Mouse (Mus musculus): Measurements from ENCODE around the gene Antxr1. TPM values are rescaled to one million over a fixed set of nuclear protein-coding genes. Genes with fewer than 3 reads are reported as not detected.

Antxr1 gene
- polyA plus RNA-seq, 1 experiment, result 6.6 TPM

GRCm38 (mm10) chr6:87316966-87317365 lies 18.7 kb downstream of the Antxr1 start:
- no peak overlapping the region; the same call in 1 of the 2 replicates for H3K27ac ChIP-seq (replicated peaks; ENCODE audit: low read depth, low read length)
- H3K4me1 ChIP-seq (ENCODE audit: control insufficient read depth, insufficient read depth, insufficient read length, low read length), result no peaks in the 10 kb centered on the region
- no peak overlapping the region for H3K4me3 ChIP-seq (ENCODE audit: insufficient read depth, low read depth, low read length)

GRCm38 (mm10) chr6:87312761-87313160 lies 22.9 kb downstream of the Antxr1 start:
- Histone ChIP-seq H3K27ac (replicated peaks; ENCODE audit: low read depth, low read length) (no peak overlapping the region), H3K4me1 (ENCODE audit: control insufficient read depth, insufficient read depth, insufficient read length, low read length) (no peaks in the 10 kb centered on the region), H3K4me3 (ENCODE audit: insufficient read depth, low read depth, low read length) (no peak overlapping the region)

DNA sequence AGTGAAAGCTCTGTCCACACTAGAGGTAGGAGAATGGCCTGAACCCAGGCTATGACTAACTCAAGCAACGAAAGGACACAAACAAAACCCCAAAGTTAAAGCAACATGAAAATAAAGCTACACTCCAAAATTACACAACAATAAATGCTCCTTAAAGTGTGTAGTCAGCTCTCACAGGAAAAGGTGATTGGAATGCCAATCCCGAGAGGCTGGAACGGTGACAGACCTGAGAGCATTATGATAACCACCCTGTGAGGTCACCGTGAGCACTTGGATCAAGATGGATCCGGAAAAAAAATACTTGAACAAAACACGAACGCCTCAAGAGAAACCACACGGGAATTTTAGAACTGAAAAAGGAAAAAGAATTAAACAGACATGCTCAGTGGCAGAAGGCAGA lies 31.1 kb downstream of the Antxr1 start:
- Histone ChIP-seq H3K4me3 (ENCODE audit: insufficient read depth, low read depth, low read length) (no peak overlapping the region), H3K4me1 (ENCODE audit: control insufficient read depth, insufficient read depth, insufficient read length, low read length) (no peaks in the 10 kb centered on the region; the same call in 1 of the 2 replicates), H3K27ac (replicated peaks; ENCODE audit: low read depth, low read length) (no peak overlapping the region)

DNA sequence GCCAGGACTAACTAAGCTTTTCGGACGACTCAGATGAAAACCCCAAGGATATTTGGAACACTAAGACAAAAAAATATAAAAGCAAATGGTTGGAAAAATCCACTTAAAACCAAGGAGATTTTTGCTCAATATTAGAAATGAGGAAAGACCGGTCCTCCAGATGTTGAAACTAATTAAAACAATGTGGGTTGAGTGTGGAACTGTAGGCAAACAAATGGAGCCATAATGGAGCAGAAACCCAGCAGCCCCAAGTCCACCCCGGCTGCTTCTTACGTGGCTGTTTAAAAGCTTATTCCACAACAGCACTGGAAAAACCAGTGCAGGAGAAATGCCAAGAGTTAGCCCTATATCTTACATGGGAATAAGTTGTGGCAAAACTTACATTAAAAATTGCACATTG lies 32.9 kb downstream of the Antxr1 start:
- Histone ChIP-seq H3K4me1 (ENCODE audit: control insufficient read depth, insufficient read depth, insufficient read length, low read length) (no peaks in the 10 kb centered on the region; the same call in 1 of the 2 replicates), H3K4me3 (ENCODE audit: insufficient read depth, low read depth, low read length) (no peak overlapping the region), H3K27ac (replicated peaks; ENCODE audit: low read depth, low read length) (no peak overlapping the region)

DNA sequence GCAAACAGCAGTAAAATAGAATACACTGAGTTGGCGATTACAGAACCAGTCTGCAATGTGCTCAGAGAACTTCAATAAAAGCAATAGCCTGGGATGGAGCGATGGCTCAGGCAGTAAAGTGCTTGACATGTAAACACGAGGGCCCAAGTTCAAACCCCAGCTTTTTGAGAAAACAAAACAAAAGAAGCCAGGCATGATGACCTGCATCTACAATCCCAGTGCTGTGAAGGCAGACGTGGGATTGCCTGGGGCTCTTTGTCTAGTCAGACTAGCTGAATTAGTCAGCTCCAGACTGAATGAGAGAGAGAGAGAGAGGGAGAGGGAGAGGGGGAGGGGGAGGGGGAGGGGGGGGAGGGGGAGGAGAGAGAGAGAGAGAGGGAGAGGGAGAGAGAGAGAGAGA lies 33.6 kb downstream of the Antxr1 start:
- Histone ChIP-seq H3K4me3 (ENCODE audit: insufficient read depth, low read depth, low read length) (no peak overlapping the region), H3K27ac (replicated peaks; ENCODE audit: low read depth, low read length) (no peak overlapping the region), H3K4me1 (ENCODE audit: control insufficient read depth, insufficient read depth, insufficient read length, low read length) (no peaks in the 10 kb centered on the region; the same call in 1 of the 2 replicates)

DNA sequence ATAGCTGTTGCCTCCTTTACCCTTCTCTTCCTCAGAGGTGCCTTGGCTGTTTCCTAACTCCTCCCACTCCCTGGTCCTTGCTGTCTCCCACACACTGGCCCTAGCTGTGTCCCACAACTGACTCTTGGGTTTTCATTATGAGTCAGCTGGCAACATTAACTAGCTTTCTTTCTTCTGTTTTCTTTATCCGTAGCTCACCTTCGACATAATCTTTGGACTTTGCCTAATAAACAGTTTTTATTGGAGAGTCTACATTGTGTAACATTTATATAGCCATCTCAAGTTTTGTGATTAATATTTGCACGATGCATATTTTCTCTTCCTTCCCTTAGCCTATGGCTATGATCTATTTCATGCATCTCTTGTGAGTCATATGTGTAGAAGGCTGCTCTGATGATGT lies 40.7 kb downstream of the Antxr1 start:
- H3K27ac ChIP-seq (replicated peaks; ENCODE audit: low read depth, low read length), result no peak overlapping the region

DNA sequence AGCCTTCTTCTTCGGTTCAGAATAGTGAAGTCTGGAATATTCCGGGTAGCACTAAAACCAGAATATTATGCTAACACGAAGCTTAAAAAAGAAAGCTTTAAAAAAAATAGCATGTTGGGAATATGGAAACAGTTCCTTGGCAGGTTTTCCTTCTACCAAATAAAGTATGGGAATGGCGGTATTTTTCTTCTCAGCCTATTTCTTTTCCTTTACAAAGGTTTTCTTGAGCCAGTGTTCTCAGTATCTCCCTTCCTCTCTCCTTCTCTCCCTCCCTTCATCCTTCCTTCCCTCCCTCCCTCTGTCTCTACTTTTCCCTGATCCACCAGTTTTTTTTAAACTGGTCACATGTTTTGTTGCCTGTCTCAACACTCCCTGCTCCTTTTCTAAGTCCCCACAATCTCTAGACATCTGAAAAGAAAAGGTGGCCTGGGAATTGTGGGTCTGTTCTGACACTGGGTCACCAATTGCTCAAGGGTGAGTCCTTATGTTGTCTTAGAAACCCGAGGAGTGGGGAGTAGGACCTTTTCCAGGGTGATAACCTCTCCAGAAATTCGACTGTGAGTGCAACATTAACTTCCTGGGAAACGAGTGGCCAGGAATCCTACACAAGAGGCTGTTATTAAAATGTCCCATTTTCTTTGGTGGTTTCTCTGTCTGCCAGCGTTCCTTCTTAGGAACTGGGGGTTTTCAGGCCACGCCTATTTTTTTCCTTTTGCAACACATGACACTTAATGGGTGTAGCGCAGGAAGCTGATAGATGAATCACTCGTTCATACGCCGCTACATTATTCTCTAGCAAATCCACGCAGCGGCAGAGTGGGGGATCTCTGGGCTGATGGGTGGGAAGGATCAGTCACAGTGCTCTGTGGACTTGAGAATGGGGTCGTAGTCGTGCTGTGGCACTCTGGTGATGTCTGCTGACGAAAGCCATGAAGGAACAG lies 42.4 kb downstream of the Antxr1 start:
- Histone ChIP-seq H3K4me1 (ENCODE audit: control insufficient read depth, insufficient read depth, insufficient read length, low read length) (no peaks in the 10 kb centered on the region), H3K27ac (replicated peaks; ENCODE audit: low read depth, low read length) (no peak overlapping the region), H3K4me3 (ENCODE audit: insufficient read depth, low read depth, low read length) (no peak overlapping the region)

More for the DNA sequence above, 40.7 kb downstream of the Antxr1 start:
- Histone ChIP-seq H3K4me1 (ENCODE audit: control insufficient read depth, insufficient read depth, insufficient read length, low read length) (no peaks in the 10 kb centered on the region), H3K4me3 (ENCODE audit: insufficient read depth, low read depth, low read length) (no peak overlapping the region)

GRCm38 (mm10) chr6:87287251-87287650 lies 48.4 kb downstream of the Antxr1 start:
- Histone ChIP-seq H3K4me3 (ENCODE audit: insufficient read depth, low read depth, low read length) (no peak overlapping the region), H3K27ac (replicated peaks; ENCODE audit: low read depth, low read length) (no peak overlapping the region), H3K4me1 (ENCODE audit: control insufficient read depth, insufficient read depth, insufficient read length, low read length) (no peaks in the 10 kb centered on the region)

- Histone ChIP-seq H3K4me3 (ENCODE audit: insufficient read depth, low read depth, low read length) (no peak overlapping the region), H3K27ac (replicated peaks; ENCODE audit: low read depth, low read length) (no peak overlapping the region), H3K4me1 (ENCODE audit: control insufficient read depth, insufficient read depth, insufficient read length, low read length) (no peaks in the 10 kb centered on the region)
Observed at GRCm38 (mm10) chr6:87285365-87285749, 50.3 kb downstream of the Antxr1 start.

DNA sequence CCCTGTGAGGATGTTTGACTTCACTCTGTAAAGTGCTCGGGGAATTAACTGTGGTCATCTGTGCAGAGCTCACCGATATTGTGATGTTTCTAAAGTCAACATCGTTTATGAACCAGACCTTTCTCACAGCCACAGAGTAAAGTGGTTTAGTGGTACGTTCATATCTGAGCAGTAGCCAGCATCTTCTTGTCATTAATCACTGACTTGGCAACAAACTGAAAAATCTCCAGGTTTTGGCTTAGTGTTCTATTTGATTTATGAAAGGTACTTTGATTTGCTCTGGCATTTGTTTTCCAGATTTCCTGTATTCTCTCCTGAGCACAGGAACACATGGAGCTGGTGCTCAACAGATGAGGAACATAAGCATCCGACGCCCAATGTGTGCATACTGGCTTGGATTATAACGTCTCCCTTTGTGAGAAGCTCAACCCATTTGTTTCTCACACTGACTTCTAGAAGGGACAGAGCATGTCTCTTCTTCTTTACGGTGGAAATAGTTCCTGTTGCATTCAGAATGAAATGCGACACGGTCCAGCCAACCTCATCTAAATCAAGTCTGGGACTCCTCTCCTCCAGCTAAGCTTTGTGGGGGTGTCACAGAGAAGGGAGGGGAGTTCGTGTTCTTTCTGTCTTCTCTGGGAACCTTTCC lies 50.8 kb downstream of the Antxr1 start:
- Histone ChIP-seq H3K27ac (replicated peaks; ENCODE audit: low read depth, low read length) (no peak overlapping the region), H3K4me1 (ENCODE audit: control insufficient read depth, insufficient read depth, insufficient read length, low read length) (no peaks in the 10 kb centered on the region), H3K4me3 (ENCODE audit: insufficient read depth, low read depth, low read length) (no peak overlapping the region)

DNA sequence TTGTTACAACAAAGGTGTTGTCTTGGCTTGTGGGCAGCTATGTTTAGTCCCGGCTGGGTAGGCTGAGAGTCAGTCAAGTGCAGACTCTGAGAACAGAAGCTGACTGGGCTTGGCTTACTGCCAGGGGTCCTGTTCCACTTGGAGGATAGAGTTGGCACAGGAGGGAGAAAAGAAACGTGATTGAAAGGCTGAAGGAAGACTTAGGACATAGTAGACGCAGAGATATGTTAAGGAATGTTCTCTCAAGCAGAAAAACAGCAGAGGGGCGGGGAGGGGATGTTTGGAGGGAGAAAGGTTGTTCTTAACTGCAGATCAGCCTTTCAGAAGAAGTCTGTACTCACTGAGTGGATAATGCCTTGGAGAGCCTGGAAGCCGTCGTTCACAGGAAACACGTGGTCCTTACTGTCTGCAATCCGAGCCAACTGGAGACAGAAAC lies 53.3 kb downstream of the Antxr1 start:
- no peaks in the 10 kb centered on the region for H3K4me1 ChIP-seq (ENCODE audit: control insufficient read depth, insufficient read depth, insufficient read length, low read length)
- no peak overlapping the region for H3K27ac ChIP-seq (replicated peaks; ENCODE audit: low read depth, low read length)
- H3K4me3 ChIP-seq (ENCODE audit: insufficient read depth, low read depth, low read length), result no peak overlapping the region

DNA sequence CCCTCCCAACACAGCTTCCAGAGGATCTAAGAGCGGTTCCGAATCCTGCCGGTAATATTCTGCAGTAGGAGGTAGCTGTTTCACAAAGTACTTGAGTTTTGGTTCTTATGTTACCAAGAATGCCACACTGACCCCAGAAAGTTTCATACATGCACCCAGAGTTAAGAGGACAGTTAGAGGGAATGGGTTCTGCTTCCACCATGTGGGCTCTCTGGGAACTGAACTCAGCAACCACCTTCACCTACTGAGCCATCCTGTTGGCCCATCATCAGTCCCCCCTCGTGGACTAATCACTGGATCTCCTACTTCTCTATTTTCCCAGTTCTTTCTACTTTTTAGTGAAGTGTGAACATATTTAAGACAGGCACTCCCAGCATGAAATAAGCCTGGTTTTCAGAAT lies 53.9 kb downstream of the Antxr1 start:
- H3K27ac ChIP-seq (replicated peaks; ENCODE audit: low read depth, low read length), result no peak overlapping the region
- H3K4me1 ChIP-seq (ENCODE audit: control insufficient read depth, insufficient read depth, insufficient read length, low read length), result peaks cover 2% of the 10 kb centered on the region; the same call in 1 of the 2 replicates
- no peak overlapping the region for H3K4me3 ChIP-seq (ENCODE audit: insufficient read depth, low read depth, low read length)

DNA sequence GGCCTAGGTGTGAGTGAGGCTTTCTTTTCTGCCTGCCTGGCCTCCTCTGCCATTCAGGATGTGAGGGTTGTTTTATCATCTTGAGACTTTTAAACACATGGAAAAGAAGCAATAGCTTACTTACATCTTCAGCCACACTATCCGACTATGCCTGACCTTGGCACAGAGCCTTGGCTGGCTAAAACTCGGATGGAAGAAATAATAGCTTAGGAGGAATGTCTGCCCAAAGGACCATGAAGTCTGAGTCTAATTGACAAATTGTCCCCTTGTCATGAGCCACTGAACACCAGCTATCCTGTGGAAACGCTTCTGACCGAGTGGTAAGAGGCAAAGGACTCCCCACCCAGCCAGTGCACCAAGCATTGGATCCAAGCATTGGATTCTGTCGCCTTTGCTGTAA lies 57.5 kb downstream of the Antxr1 start:
- H3K4me3 ChIP-seq (ENCODE audit: insufficient read depth, low read depth, low read length), result no peak overlapping the region
- H3K27ac ChIP-seq (replicated peaks; ENCODE audit: low read depth, low read length), result no peak overlapping the region
- peaks cover 3% of the 10 kb centered on the region; the same call in 1 of the 2 replicates for H3K4me1 ChIP-seq (ENCODE audit: control insufficient read depth, insufficient read depth, insufficient read length, low read length)

DNA sequence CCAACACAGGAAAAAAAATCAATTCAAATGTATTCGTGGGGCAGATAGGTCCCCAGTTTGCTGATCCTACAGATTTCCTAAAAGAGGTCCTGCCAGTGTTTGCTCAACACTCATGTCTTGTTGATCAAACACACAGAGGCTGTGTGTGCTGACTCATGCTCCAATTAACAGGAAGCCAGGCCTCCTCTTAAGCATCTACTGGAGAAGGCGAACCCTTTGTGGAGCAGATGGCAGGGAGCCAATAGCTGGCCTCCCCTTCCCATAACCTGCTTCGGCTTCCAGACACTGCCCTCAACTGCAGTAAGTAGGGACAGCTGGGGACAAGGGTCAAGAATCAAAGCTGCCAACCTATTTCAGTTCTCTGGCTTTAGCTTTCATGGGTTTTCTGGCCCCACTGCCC lies 58.1 kb downstream of the Antxr1 start:
- no peak overlapping the region for H3K4me3 ChIP-seq (ENCODE audit: insufficient read depth, low read depth, low read length)
- no peak overlapping the region for H3K27ac ChIP-seq (replicated peaks; ENCODE audit: low read depth, low read length)

DNA sequence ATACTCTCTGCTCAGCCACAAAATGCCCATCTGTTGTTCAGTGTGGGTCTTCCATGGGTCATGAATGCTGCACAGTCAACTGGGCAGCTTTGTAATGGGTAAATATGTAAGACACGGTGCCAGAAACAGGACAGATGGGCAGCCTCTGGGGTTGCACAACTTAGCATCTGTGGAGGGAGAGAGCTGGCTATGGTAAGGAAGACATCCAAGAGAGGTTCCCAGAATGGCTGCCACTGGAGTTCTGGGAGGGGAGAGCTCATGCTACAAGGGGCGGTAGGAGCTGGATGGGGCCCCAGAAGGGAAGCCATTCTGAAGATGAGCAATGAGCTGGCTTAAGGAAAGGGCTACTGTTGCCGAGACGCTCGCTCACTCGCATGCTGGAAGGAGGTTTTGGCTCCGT lies 58.7 kb downstream of the Antxr1 start:
- H3K4me3 ChIP-seq (ENCODE audit: insufficient read depth, low read depth, low read length), result no peak overlapping the region
- H3K4me1 ChIP-seq (ENCODE audit: control insufficient read depth, insufficient read depth, insufficient read length, low read length), result peaks cover 3% of the 10 kb centered on the region; the same call in 1 of the 2 replicates
- no peak overlapping the region for H3K27ac ChIP-seq (replicated peaks; ENCODE audit: low read depth, low read length)

More for the DNA sequence above, 58.1 kb downstream of the Antxr1 start:
- peaks cover 3% of the 10 kb centered on the region; the same call in 1 of the 2 replicates for H3K4me1 ChIP-seq (ENCODE audit: control insufficient read depth, insufficient read depth, insufficient read length, low read length)

Data from brown adipose tissue, adult 24 weeks (tissue).